Mouse (Mus musculus) intestine, embryonic 15.5 days (tissue): ENCODE data around the gene Vmn1r85. TPM values are rescaled to one million over a fixed set of nuclear protein-coding genes. Genes with fewer than 3 reads are reported as not detected.

Experiments
- ATAC-seq: fragments of 200-750 bp; cut with Nextera tagmentation; 2 replicates; pipeline ENCODE4 v1.8.0; 2017; ENCODE audit warnings: moderate TSS enrichment, moderate library complexity
- H3K27ac ChIP-seq: fragments of 300-500 bp; sonication (generic); 2 replicates; pipeline ENCODE4 v1.5.1; 2015; ENCODE audit warnings: mild to moderate bottlenecking, inconsistent platforms
- H3K27me3 ChIP-seq: fragments of 300-500 bp; sonication (generic); replicated peaks from 2 replicates; pipeline ENCODE4 v1.6.1; 2015; ENCODE audit warnings: inconsistent platforms
- H3K36me3 ChIP-seq: fragments of 300-500 bp; sonication (generic); 2 replicates; pipeline ENCODE4 v1.6.1; 2015; ENCODE audit warnings: inconsistent platforms
- H3K4me1 ChIP-seq: fragments of 300-500 bp; sonication (generic); replicated peaks from 2 replicates; pipeline ENCODE4 v1.6.1; 2015; ENCODE audit warnings: inconsistent platforms
- H3K4me2 ChIP-seq: fragments of 300-500 bp; sonication (generic); replicated peaks from 2 replicates; pipeline ENCODE4 v1.6.1; 2015; ENCODE audit warnings: mild to moderate bottlenecking, inconsistent platforms
- H3K4me3 ChIP-seq: fragments of 300-500 bp; sonication (generic); replicated peaks from 2 replicates; pipeline ENCODE4 v1.5.1; 2015; ENCODE audit warnings: inconsistent platforms
- H3K9ac ChIP-seq: fragments of 300-500 bp; sonication (generic); 2 replicates; pipeline ENCODE4 v1.6.1; 2015; ENCODE audit warnings: inconsistent platforms
- H3K9me3 ChIP-seq: fragments of 300-500 bp; sonication (generic); 2 replicates; pipeline ENCODE4 v1.6.1; 2016; ENCODE audit warnings: inconsistent platforms
- WGBS: fragments of 180-500 bp; shearing (Covaris S2); methylation state at CpG from one replicate; pipeline ENCODE4 v1.1.7; 2015; 5-methylcytosine and 5-hydroxymethylcytosine counted together
- polyA plus RNA-seq: library from polyadenylated mRNA; unstranded; fragments of >200 nt; fragmentation: Nextera tagmentation; extraction: Ambion mirVana; gene quantifications from 2 replicates; pipeline ENCODE4 v1.2.1, GENCODE M21; 2015

The Vmn1r85 gene
- polyA plus RNA-seq, 1 experiment from 2014 or later = not detected

DNA sequence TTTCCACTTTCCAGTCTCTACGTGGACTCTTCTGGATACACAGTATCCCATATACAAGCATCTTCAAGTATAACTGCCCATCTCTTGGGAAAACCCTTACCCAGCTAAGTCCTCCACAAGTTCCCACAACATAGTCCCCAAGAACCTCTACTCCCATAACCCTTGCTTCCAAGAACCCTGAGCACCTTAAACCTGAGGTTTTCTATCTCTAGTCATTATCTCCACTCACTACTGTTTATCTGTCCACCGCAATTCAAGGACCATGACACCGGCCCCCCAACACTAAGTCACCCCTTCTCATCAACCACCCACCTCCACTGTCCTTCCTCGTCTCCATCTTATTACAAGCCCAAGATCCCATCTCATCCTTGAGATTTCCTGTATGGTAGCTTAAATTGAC is 58.2 kb downstream of the Vmn1r85 start:
- H3K36me3 ChIP-seq = peaks cover 22% of the 10 kb centered on the region; the same call in 1 of the 2 replicates
- 0 out of 2 replicates have a peak, but pooled peaks cover 3% of the 10 kb centered on the region for H3K27me3 ChIP-seq
- no peak overlapping the region for H3K27ac ChIP-seq
- no peaks in the 10 kb centered on the region for H3K9me3 ChIP-seq
- H3K9ac ChIP-seq = peak overlapping the region; percentile 99
- H3K4me3 ChIP-seq = peak overlapping the region; percentile 87
- peaks cover 31% of the 10 kb centered on the region for H3K4me1 ChIP-seq
- WGBS = 34% methylated on average over 4 of the region's 4 CpGs
- no peak for ATAC-seq
- H3K4me2 ChIP-seq = peak overlapping the region; percentile 75

DNA sequence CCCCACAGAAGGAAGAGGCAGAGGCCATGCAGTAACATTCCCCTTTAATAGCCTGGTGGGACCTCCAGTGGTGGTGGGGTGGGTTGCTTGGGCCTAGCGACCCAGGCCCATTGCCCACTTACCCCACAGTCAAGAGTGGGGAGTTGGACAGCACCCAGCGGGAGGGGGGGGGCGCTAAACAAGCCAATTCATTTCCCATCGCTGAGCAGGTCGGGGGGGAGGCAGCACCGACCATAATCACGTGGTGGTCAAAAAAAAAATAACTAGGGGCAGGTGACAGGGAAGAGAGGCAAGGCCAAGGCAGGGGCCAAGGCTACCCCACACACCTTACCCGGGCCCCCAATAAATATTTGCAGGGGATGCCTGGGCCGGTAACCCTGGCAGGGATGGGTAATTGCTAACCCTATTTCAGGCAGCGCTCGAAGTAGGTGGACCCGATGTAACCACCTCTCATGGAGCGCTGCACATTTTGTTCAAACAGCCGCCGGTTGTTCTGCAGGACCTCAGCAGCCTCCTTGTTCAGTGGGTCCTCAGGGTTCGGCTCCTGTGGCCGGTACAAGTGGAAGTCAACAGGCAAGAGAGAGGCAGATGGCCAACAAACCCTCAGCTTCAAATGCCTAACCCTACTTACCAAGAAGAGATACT is 59.6 kb downstream of the Vmn1r85 start:
- 82% methylated on average over 17 of the region's 17 CpGs for WGBS
- H3K4me1 ChIP-seq = peaks cover 31% of the 10 kb centered on the region
- H3K27ac ChIP-seq = peak overlapping the region; percentile 93
- H3K9me3 ChIP-seq = no peaks in the 10 kb centered on the region
- H3K36me3 ChIP-seq = peaks cover 31% of the 10 kb centered on the region
- no peaks in the 10 kb centered on the region for H3K27me3 ChIP-seq
- no peak for ATAC-seq
- H3K4me2 ChIP-seq = peak overlapping the region; percentile 84
- H3K9ac ChIP-seq = peak overlapping the region; percentile 8
- peak overlapping the region; percentile 64; the same call in 1 of the 2 replicates for H3K4me3 ChIP-seq

DNA sequence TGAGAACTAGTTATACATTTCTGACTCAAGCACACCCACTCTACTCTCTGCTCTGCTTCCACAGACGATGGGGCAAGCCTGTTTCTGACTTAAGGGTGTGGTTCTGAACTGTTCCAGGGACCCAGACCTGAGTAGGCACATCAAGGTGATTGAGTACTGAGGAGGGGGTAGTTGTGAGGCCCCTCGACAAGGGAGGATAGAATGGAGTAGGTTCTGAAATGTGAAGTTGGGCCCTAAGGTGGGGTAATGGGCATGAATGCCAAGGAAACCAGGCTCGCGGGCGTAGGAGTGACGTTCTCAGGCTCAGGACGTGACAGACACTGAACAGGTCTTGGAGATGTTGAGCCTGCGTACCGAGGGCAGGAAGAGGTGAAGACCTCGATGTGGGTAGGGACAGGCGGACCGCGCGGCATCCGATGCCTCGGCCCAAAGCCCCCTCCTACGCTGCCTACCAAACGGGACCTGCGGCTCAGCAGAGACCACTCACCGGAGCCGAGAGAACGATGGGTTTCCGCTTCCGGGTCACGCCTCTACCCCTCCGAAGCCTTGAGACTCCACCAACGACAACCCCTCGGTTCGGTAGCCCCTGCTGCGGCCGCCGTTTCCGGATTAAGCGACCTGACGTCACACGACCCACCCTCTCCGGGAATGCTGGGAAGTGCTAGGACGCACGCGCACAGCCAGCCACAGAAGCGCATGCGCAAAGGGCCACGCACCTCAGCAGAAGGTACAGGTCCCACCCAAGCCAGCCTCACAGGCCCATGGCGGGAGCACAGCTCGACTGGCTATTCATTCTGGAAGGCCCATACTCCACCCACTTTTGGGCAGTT is 60.6 kb downstream of the Vmn1r85 start, which contains the start of gene Chmp2a:
Gene Chmp2a, minus strand, starts transcription at position 660 of the 830 bp plus-strand sequence.
- WGBS = under 1% methylated on average over 45 of the region's 45 CpGs
- H3K4me2 ChIP-seq = peak within 1 kb of the TSS; percentile 84
- ATAC-seq = peak; percentile 80
- H3K4me3 ChIP-seq = peak within 1 kb of the TSS; percentile 64
- no peaks in the 10 kb centered on the region for H3K27me3 ChIP-seq
- H3K27ac ChIP-seq = peak within 1 kb of the TSS; percentile 93
- H3K4me1 ChIP-seq = peaks cover 31% of the 10 kb centered on the region
- no peaks in the 10 kb centered on the region for H3K9me3 ChIP-seq
- peaks cover 41% of the 10 kb centered on the region for H3K36me3 ChIP-seq
- H3K9ac ChIP-seq = peak within 1 kb of the TSS; percentile 81

DNA sequence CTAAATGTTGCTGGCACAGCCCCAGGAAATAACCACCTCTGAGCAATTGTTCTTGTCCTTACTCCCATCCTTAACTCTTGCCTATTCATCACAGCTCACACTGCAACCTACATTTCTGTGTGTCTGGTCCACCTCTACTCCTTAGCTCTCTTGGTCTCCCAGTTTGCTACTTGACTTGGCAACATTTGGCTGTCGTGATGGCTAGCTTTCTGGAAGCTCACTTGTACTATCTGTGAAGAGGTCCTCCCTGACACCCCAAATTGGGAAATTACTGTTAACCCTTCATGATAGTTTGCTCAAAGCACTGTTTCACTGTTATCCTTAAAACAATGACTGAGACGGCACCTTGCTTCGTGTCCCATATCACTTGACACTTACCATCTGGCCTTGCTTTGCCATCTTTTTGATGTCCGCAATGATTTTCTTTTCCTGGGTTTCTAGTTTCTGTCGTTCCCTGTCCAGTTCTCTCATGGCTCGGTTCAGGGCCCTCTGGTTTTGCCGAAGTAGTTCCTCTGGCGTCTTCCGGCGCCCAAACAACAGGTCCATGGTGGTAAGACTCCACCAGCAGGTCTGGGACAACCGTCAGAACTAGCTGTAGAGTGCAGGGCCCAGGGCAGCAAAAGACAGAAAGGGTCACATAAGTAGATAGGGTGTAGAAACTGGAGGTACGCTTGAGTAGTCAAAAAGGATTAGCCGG is 61.4 kb downstream of the Vmn1r85 start:
- no peak for ATAC-seq
- peaks cover 27% of the 10 kb centered on the region for H3K4me1 ChIP-seq
- H3K27ac ChIP-seq = peak overlapping the region; percentile 93
- no peaks in the 10 kb centered on the region for H3K9me3 ChIP-seq
- no peaks in the 10 kb centered on the region for H3K27me3 ChIP-seq
- peak overlapping the region; percentile 84 for H3K4me2 ChIP-seq
- WGBS = 43% methylated on average over 13 of the region's 13 CpGs
- H3K4me3 ChIP-seq = peak overlapping the region; percentile 64
- peak overlapping the region; percentile 81 for H3K9ac ChIP-seq
- H3K36me3 ChIP-seq = peaks cover 48% of the 10 kb centered on the region

Other genes starting within 250 kb of the Vmn1r85 start
- 3.1 and 3.3 TPM in 2 replicates for gene Zfp128, start 214.0 kb downstream of the Vmn1r85 start, polyA plus RNA-seq
- gene Zscan22, start 197.4 kb downstream of the Vmn1r85 start, polyA plus RNA-seq = 12.2 and 12.7 TPM in 2 replicates
- 1,008 and 1,147 TPM in 2 replicates for gene Rps5, start 172.9 kb downstream of the Vmn1r85 start, polyA plus RNA-seq
- 0.33 and 0.47 TPM in 2 replicates for gene Rnf225, start 167.8 kb downstream of the Vmn1r85 start, polyA plus RNA-seq
- 8.3 and 8.6 TPM in 2 replicates for gene Zfp324, start 129.3 kb downstream of the Vmn1r85 start, polyA plus RNA-seq
- gene Zfp446, start 117.3 kb downstream of the Vmn1r85 start, polyA plus RNA-seq = 6.7 and 6.8 TPM in 2 replicates
- 0.41 and 0.53 TPM in 2 replicates for gene Slc27a5, start 97.0 kb downstream of the Vmn1r85 start, polyA plus RNA-seq
- 218 and 244 TPM in 2 replicates for gene Trim28, start 96.1 kb downstream of the Vmn1r85 start, polyA plus RNA-seq
- 20.7 and 21.2 TPM in 2 replicates for gene Zbtb45, start 85.1 kb downstream of the Vmn1r85 start, polyA plus RNA-seq
- 162 and 177 TPM in 2 replicates for gene Chmp2a, start 60.4 kb downstream of the Vmn1r85 start, polyA plus RNA-seq
- 109 and 118 TPM in 2 replicates for gene Ube2m, start 56.9 kb downstream of the Vmn1r85 start, polyA plus RNA-seq
- gene Mzf1, start 40.4 kb downstream of the Vmn1r85 start, polyA plus RNA-seq = 2.1 and 2.5 TPM in 2 replicates
- not detected in 2 replicates for gene Vmn1r86, start 24.7 kb upstream of the Vmn1r85 start, polyA plus RNA-seq
- not detected in 2 replicates for gene Vmn1r87, start 45.0 kb upstream of the Vmn1r85 start, polyA plus RNA-seq
- gene Vmn1r88, start 64.4 kb upstream of the Vmn1r85 start, polyA plus RNA-seq = not detected in 2 replicates
- not detected in 2 replicates for gene Vmn1r89, start 117.8 kb upstream of the Vmn1r85 start, polyA plus RNA-seq
- gene Lig1, start 182.1 kb upstream of the Vmn1r85 start, polyA plus RNA-seq = 87.2 and 89.2 TPM in 2 replicates
- 6.9 and 7.1 TPM in 2 replicates for gene Zswim9, start 183.5 kb upstream of the Vmn1r85 start, polyA plus RNA-seq
- 0.54 and 0.68 TPM in 2 replicates for gene Pla2g4c, start 229.5 kb upstream of the Vmn1r85 start, polyA plus RNA-seq